Mouse (Mus musculus): ENCODE results near the gene Mup2.
"Not testable (repeated sequence)": the region's sequence is repeated elsewhere in the genome, so short reads cannot be mapped to it uniquely, and the experiment has no call there.

Gene Mup2

DNA sequence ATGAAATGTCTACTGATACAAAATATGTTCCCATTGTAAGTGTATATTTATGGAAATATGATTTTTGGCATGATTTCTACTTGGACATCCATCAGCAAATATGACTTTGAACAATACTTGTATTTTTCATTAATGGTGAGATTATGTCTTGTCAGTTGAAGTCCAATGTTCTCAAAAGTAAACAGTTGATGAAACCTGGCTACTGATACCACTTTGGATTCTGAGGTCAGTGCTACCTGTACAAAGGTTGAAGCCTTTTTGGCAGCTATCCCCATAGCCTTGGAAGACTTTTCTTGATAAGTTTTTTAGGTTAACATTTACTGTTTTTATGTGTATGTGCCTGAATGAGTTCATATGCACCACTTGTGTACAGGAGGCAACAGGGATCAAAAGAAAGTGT, at the start of gene Mup2:
Mup2 (minus strand) TSS at position 101 of the 400 bp plus-strand sequence.
- DNase-seq, result not testable (repeated sequence)

Measured in lung, postnatal 4 days (tissue).